Mouse (Mus musculus): ENCODE measurements around the gene Aldh1a7. TPM values are rescaled to one million over a fixed set of nuclear protein-coding genes. Genes with fewer than 3 reads are reported as not detected.

Gene Aldh1a7
- polyA plus RNA-seq (2012; rRNA removed) = 1.0 and 2.3 TPM in 2 replicates

DNA sequence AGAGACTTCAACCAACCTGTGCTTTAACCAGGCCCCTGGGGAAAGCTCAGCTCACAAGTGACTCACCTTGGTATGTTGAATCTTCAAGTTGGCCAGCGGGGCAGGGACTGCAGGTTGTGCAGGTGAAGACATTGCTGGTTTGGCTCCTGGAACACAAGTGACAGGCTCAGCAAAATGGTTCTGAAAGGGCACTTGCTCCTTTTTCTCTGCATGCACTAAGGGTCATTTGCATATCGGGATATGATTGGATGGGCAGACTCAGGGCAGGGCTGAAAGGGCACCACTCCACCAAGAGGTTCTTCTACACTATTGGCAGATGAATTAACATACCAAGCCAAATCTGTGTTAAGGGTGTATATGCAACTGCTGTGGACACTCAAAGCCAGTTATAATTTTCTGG lies at the start of gene Aldh1a7:
TSS of gene Aldh1a7 (minus strand) at position 182 of the 400 bp plus-strand sequence.

Other genes starting within 250 kb of the Aldh1a7 start
- 2.1 and 3.4 TPM in 2 replicates for gene Aldh1a1, start 234.8 kb downstream of the Aldh1a7 start, polyA plus RNA-seq (2012; rRNA removed)
- 0.13 and 0.14 TPM in 2 replicates for gene Tmc1, start 226.6 kb upstream of the Aldh1a7 start, polyA plus RNA-seq (2012; rRNA removed)